Mouse (Mus musculus) bone marrow macrophage, adult 2 months (primary cell): ENCODE measurements around the gene Neurl1a. TPM values are rescaled to one million over a fixed set of nuclear protein-coding genes. Genes with fewer than 3 reads are reported as not detected.

ENCODE experiments used
- H3K27ac ChIP-seq: 2 replicates; pipeline ENCODE4 v1.5.1; 2012; ENCODE audit warnings: low read depth, low read length; ENCODE audit not compliant: insufficient read depth
- H3K4me1 ChIP-seq: 2 replicates; pipeline ENCODE4 v1.6.1; 2012; ENCODE audit warnings: low read length; ENCODE audit not compliant: control insufficient read depth, insufficient read depth
- H3K4me3 ChIP-seq: 2 replicates; pipeline ENCODE4 v1.5.1; 2012; ENCODE audit warnings: mild to moderate bottlenecking, low read length, moderate library complexity; ENCODE audit not compliant: insufficient read depth
- CTCF ChIP-seq: IDR thresholded peaks from 2 replicates; pipeline ENCODE4 v1.5.1; 2012; ENCODE audit warnings: low read depth, mild to moderate bottlenecking, low read length, moderate library complexity
- POLR2A ChIP-seq: IDR thresholded peaks from 2 replicates; pipeline ENCODE4 v1.6.1; 2012; ENCODE audit warnings: mild to moderate bottlenecking, low read depth, low read length, borderline replicate concordance
- polyA plus RNA-seq: library from polyadenylated mRNA; stranded (reverse); fragments of >200 nt; gene quantifications from 2 replicates; pipeline ENCODE4 v1.2.4, GENCODE M21; 2012; ENCODE audit not compliant: missing spikeins, insufficient read depth, insufficient read length

Neurl1a gene
- polyA plus RNA-seq, 1 experiment: 2.9 TPM

- H3K4me3 ChIP-seq: no peak overlapping the region
- H3K27ac ChIP-seq: no peak overlapping the region
- no peak for TF ChIP-seq POLR2A
- no peak for TF ChIP-seq CTCF
- H3K4me1 ChIP-seq: peaks cover 4% of the 10 kb centered on the region
These were observed 119.5 kb downstream of the Neurl1a start for GRCm38 (mm10) chr19:47298100-47298499.

GRCm38 (mm10) chr19:47301303-47302190 lies 122.9 kb downstream of the Neurl1a start:
- Histone ChIP-seq H3K4me1 (no peaks in the 10 kb centered on the region), H3K4me3 (no peak overlapping the region), H3K27ac (no peak overlapping the region)
- TF ChIP-seq CTCF (no peak), POLR2A (no peak)

- no peak overlapping the region for H3K27ac ChIP-seq
- TF ChIP-seq POLR2A (no peak), CTCF (no peak)
- H3K4me1 ChIP-seq: no peaks in the 10 kb centered on the region
- no peak overlapping the region for H3K4me3 ChIP-seq
These were observed 123.7 kb downstream of the Neurl1a start for GRCm38 (mm10) chr19:47302191-47302852.

- no peak overlapping the region for H3K4me3 ChIP-seq
- TF ChIP-seq POLR2A (no peak), CTCF (no peak)
- H3K27ac ChIP-seq: no peak overlapping the region
- H3K4me1 ChIP-seq: no peaks in the 10 kb centered on the region
These were observed 124.5 kb downstream of the Neurl1a start for GRCm38 (mm10) chr19:47303128-47303527.

- Histone ChIP-seq H3K4me1 (no peaks in the 10 kb centered on the region), H3K4me3 (no peak overlapping the region), H3K27ac (no peak overlapping the region)
- no peak for TF ChIP-seq CTCF
- TF ChIP-seq POLR2A: no peak
These were observed 125.6 kb downstream of the Neurl1a start for GRCm38 (mm10) chr19:47304170-47304745.

- TF ChIP-seq POLR2A: no peak
- no peak for TF ChIP-seq CTCF
- no peak overlapping the region for H3K4me3 ChIP-seq
- no peaks in the 10 kb centered on the region for H3K4me1 ChIP-seq
- no peak overlapping the region for H3K27ac ChIP-seq
These were observed 126.8 kb downstream of the Neurl1a start for GRCm38 (mm10) chr19:47305401-47305800.

GRCm38 (mm10) chr19:47306128-47306916 lies 127.7 kb downstream of the Neurl1a start:
- Histone ChIP-seq H3K27ac (no peak overlapping the region), H3K4me3 (no peak overlapping the region), H3K4me1 (no peaks in the 10 kb centered on the region)
- no peak for TF ChIP-seq POLR2A
- TF ChIP-seq CTCF: no peak

GRCm38 (mm10) chr19:47306917-47307315 lies 128.3 kb downstream of the Neurl1a start:
- TF ChIP-seq CTCF (no peak), POLR2A (no peak)
- no peak overlapping the region for H3K4me3 ChIP-seq
- no peaks in the 10 kb centered on the region for H3K4me1 ChIP-seq
- no peak overlapping the region for H3K27ac ChIP-seq

Other genes with a start within 250 kb of the Neurl1a start
- not detected in 2 replicates for gene Ina, start 164.1 kb upstream of the Neurl1a start, polyA plus RNA-seq
- 56.5 and 61.9 TPM in 2 replicates for gene Nt5c2, start 163.7 kb upstream of the Neurl1a start, polyA plus RNA-seq
- gene Pcgf6, start 127.9 kb upstream of the Neurl1a start, polyA plus RNA-seq: 4.9 and 5.1 TPM in 2 replicates
- gene Taf5, start 111.1 kb upstream of the Neurl1a start, polyA plus RNA-seq: 4.5 and 4.9 TPM in 2 replicates
- gene Usmg5, start 88.2 kb upstream of the Neurl1a start, polyA plus RNA-seq: 293 and 325 TPM in 2 replicates
- gene Pdcd11, start 88.1 kb upstream of the Neurl1a start, polyA plus RNA-seq: 9.7 and 10.0 TPM in 2 replicates
- gene Calhm2, start 40.5 kb upstream of the Neurl1a start, polyA plus RNA-seq: 23.3 and 27.5 TPM in 2 replicates
- gene Calhm1, start 34.6 kb upstream of the Neurl1a start, polyA plus RNA-seq: not detected in 2 replicates
- not detected in 2 replicates for gene Calhm3, start 21.1 kb upstream of the Neurl1a start, polyA plus RNA-seq